Mouse (Mus musculus): ENCODE data around the gene Wdr77. TPM values are rescaled to one million over a fixed set of nuclear protein-coding genes. Genes with fewer than 3 reads are reported as not detected.
"Not testable (repeated sequence)": the region's sequence is repeated elsewhere in the genome, so short reads cannot be mapped to it uniquely, and the experiment has no call there.

The Wdr77 gene
- polyA plus RNA-seq, 1 experiment from 2014 or later, result 154 TPM

DNA sequence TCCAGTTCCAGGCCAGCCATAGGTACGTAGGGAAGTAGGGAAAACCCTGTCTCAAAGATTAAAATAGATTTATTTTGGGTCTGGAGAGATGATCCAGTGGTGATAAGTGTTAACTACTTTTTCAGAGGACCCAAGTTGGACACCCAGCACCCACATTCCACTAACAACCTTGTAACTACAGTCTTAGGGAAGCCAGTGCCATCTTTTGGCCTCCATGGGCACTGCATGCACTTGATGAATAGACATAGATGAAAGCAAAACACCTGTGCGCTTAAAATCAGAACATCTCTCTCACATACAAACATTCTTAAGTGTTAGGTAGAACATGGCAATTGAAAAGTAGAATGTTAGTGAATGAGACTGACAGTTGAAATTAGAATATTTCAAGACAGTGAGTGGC, 1.5 kb downstream of the Wdr77 start:
- 93% methylated on average over 2 of the region's 2 CpGs for WGBS
- Histone ChIP-seq H3K27ac (ENCODE audit: low read depth, low read length) (no peak overlapping the region), H3K9me3 (ENCODE audit: control insufficient read depth, low read length) (no peaks in the 10 kb centered on the region), H3K9ac (ENCODE audit: low read depth, low read length) (no peak overlapping the region; the same call in 1 of the 2 replicates), H3K4me3 (ENCODE audit: low read depth, low read length) (peak overlapping the region; percentile 84), H3K36me3 (ENCODE audit: control insufficient read depth, insufficient read depth, low read length) (peaks cover 41% of the 10 kb centered on the region), H3K27me3 (replicated peaks; ENCODE audit: control insufficient read depth, insufficient read depth, low read length) (no peaks in the 10 kb centered on the region), H3K4me1 (replicated peaks; ENCODE audit: control insufficient read depth, insufficient read depth, low read length) (peaks cover 17% of the 10 kb centered on the region), H3K4me2 (peak overlapping the region; percentile 82)
- DNase-seq (ENCODE audit: low spot score) (no peak), ATAC-seq (replicated peaks; ENCODE audit: low FRiP score) (no peak)

GRCm38 (mm10) chr3:105971831-105972446, 12.8 kb downstream of the Wdr77 start:
- peaks cover 14% of the 10 kb centered on the region; the same call in 1 of the 2 replicates for H3K36me3 ChIP-seq (ENCODE audit: control insufficient read depth, insufficient read depth, low read length)
- no peaks in the 10 kb centered on the region for H3K4me1 ChIP-seq (replicated peaks; ENCODE audit: control insufficient read depth, insufficient read depth, low read length)
- DNase-seq (ENCODE audit: low spot score) (no peak), ATAC-seq (replicated peaks; ENCODE audit: low FRiP score) (no peak)
- H3K9me3 ChIP-seq (ENCODE audit: control insufficient read depth, low read length), result no peaks in the 10 kb centered on the region
- 69% methylated on average over 5 of the region's 5 CpGs for WGBS
- no peak overlapping the region for H3K4me3 ChIP-seq (ENCODE audit: low read depth, low read length)
- no peak overlapping the region for H3K9ac ChIP-seq (ENCODE audit: low read depth, low read length)
- no peaks in the 10 kb centered on the region for H3K27me3 ChIP-seq (replicated peaks; ENCODE audit: control insufficient read depth, insufficient read depth, low read length)
- no peak overlapping the region for H3K27ac ChIP-seq (ENCODE audit: low read depth, low read length)
- H3K4me2 ChIP-seq, result no peak overlapping the region

GRCm38 (mm10) chr3:105973411-105973810, 14.2 kb downstream of the Wdr77 start, which contains the start of gene Ovgp1:
Gene Ovgp1, plus strand, starts transcription at chr3:105973711.
- Histone ChIP-seq H3K9me3 (ENCODE audit: control insufficient read depth, low read length) (no peaks in the 10 kb centered on the region), H3K27me3 (replicated peaks; ENCODE audit: control insufficient read depth, insufficient read depth, low read length) (no peaks in the 10 kb centered on the region), H3K4me1 (replicated peaks; ENCODE audit: control insufficient read depth, insufficient read depth, low read length) (no peaks in the 10 kb centered on the region), H3K9ac (ENCODE audit: low read depth, low read length) (no peak within 1 kb of the TSS), H3K4me3 (ENCODE audit: low read depth, low read length) (no peak within 1 kb of the TSS), H3K36me3 (ENCODE audit: control insufficient read depth, insufficient read depth, low read length) (peaks cover 4% of the 10 kb centered on the region; the same call in 1 of the 2 replicates), H3K4me2 (no peak within 1 kb of the TSS), H3K27ac (ENCODE audit: low read depth, low read length) (no peak within 1 kb of the TSS)
- ATAC-seq (replicated peaks; ENCODE audit: low FRiP score) (no peak), DNase-seq (ENCODE audit: low spot score) (no peak)
- 78% methylated on average over 3 of the region's 3 CpGs for WGBS

GRCm38 (mm10) chr3:105974174-105974573, 15.0 kb downstream of the Wdr77 start:
- Histone ChIP-seq H3K27me3 (replicated peaks; ENCODE audit: control insufficient read depth, insufficient read depth, low read length) (no peaks in the 10 kb centered on the region), H3K36me3 (ENCODE audit: control insufficient read depth, insufficient read depth, low read length) (no peaks in the 10 kb centered on the region), H3K4me3 (ENCODE audit: low read depth, low read length) (no peak overlapping the region), H3K4me1 (replicated peaks; ENCODE audit: control insufficient read depth, insufficient read depth, low read length) (no peaks in the 10 kb centered on the region), H3K4me2 (no peak overlapping the region), H3K9ac (ENCODE audit: low read depth, low read length) (no peak overlapping the region), H3K27ac (ENCODE audit: low read depth, low read length) (no peak overlapping the region), H3K9me3 (ENCODE audit: control insufficient read depth, low read length) (no peaks in the 10 kb centered on the region)
- ATAC-seq (replicated peaks; ENCODE audit: low FRiP score) (no peak), DNase-seq (ENCODE audit: low spot score) (no peak)
- 67% methylated on average over 2 of the region's 2 CpGs for WGBS

DNA sequence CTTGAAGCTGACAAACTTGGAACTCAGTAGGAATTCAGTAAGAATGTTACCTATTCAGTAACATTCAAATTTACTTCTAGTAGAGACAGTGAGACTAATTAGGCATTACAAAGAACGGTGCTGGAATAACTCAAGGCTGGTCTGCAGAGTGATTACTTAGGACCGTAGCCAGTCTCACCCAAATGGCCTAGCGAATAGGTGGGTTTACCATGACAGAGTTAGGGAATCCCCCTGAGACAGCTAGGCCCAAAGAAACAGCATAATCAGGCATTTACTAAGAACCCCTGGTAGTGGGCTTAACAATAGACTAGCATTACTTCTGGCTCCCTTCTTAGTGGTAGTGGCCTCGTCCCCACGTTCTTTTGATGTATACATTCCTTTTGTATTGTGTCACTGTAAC, 30.4 kb downstream of the Wdr77 start:
- not testable (repeated sequence) for H3K4me1 ChIP-seq (replicated peaks; ENCODE audit: control insufficient read depth, insufficient read depth, low read length); H3K36me3 ChIP-seq (ENCODE audit: control insufficient read depth, insufficient read depth, low read length); H3K27ac ChIP-seq (ENCODE audit: low read depth, low read length); H3K4me3 ChIP-seq (ENCODE audit: low read depth, low read length); H3K27me3 ChIP-seq (replicated peaks; ENCODE audit: control insufficient read depth, insufficient read depth, low read length); ATAC-seq (replicated peaks; ENCODE audit: low FRiP score); H3K9ac ChIP-seq (ENCODE audit: low read depth, low read length); H3K4me2 ChIP-seq; H3K9me3 ChIP-seq (ENCODE audit: control insufficient read depth, low read length); DNase-seq (ENCODE audit: low spot score)
- WGBS, result 72% methylated on average over 5 of the region's 5 CpGs

- H3K9ac ChIP-seq (ENCODE audit: low read depth, low read length), result no peak overlapping the region
- no peaks in the 10 kb centered on the region for H3K36me3 ChIP-seq (ENCODE audit: control insufficient read depth, insufficient read depth, low read length)
- no peak overlapping the region for H3K27ac ChIP-seq (ENCODE audit: low read depth, low read length)
- no peak overlapping the region for H3K4me2 ChIP-seq
- DNase-seq (ENCODE audit: low spot score) (no peak), ATAC-seq (replicated peaks; ENCODE audit: low FRiP score) (no peak)
- H3K4me1 ChIP-seq (replicated peaks; ENCODE audit: control insufficient read depth, insufficient read depth, low read length), result no peaks in the 10 kb centered on the region
- WGBS, result 25% methylated on average over 4 of the region's 4 CpGs
- H3K27me3 ChIP-seq (replicated peaks; ENCODE audit: control insufficient read depth, insufficient read depth, low read length), result no peaks in the 10 kb centered on the region
- H3K9me3 ChIP-seq (ENCODE audit: control insufficient read depth, low read length), result no peaks in the 10 kb centered on the region
- no peak overlapping the region for H3K4me3 ChIP-seq (ENCODE audit: low read depth, low read length)
Measured at GRCm38 (mm10) chr3:105991653-105992283, 32.6 kb downstream of the Wdr77 start.

- H3K36me3 ChIP-seq (ENCODE audit: control insufficient read depth, insufficient read depth, low read length), result no peaks in the 10 kb centered on the region
- no peak overlapping the region for H3K4me3 ChIP-seq (ENCODE audit: low read depth, low read length)
- H3K9ac ChIP-seq (ENCODE audit: low read depth, low read length), result no peak overlapping the region
- H3K4me2 ChIP-seq, result no peak overlapping the region
- no peaks in the 10 kb centered on the region for H3K9me3 ChIP-seq (ENCODE audit: control insufficient read depth, low read length)
- no peaks in the 10 kb centered on the region for H3K4me1 ChIP-seq (replicated peaks; ENCODE audit: control insufficient read depth, insufficient read depth, low read length)
- no peak for DNase-seq (ENCODE audit: low spot score)
- no peaks in the 10 kb centered on the region for H3K27me3 ChIP-seq (replicated peaks; ENCODE audit: control insufficient read depth, insufficient read depth, low read length)
- no peak for ATAC-seq (replicated peaks; ENCODE audit: low FRiP score)
- H3K27ac ChIP-seq (ENCODE audit: low read depth, low read length), result no peak overlapping the region
- 45% methylated on average over 2 of the region's 2 CpGs for WGBS
Measured at GRCm38 (mm10) chr3:105994730-105995129, 35.6 kb downstream of the Wdr77 start.

DNA sequence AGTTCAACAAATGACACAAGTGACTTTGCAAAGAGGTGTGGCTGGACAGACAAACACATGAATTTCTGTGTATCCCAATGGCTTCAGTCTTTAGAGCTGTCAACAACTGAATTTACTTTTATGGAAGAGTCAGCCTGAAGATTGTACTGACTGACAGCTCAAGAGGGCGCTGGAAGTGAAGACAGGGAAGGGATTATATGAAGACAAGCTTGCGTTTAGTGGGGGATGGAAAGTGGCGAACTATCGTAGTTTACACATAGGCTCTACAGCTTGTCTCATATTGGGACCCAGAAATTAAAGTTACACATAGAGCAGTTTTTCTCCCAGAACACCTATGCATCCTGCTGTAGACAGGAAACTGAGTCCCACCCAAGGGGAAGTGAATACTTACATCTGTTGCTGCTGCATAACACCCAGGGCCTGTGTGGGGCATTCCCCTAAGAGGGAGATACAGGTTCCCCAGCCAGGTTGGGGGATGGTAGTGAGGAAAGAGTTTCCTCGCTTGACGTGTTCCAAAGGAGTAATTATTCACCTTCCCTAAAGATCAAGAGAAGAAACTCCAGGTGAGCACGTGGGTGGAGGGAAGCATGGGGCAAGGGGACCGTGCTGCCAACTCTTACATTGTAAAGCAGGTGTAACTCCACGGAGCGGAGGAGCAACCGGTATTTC, 41.7 kb downstream of the Wdr77 start:
- no peak for DNase-seq (ENCODE audit: low spot score)
- Histone ChIP-seq H3K9ac (ENCODE audit: low read depth, low read length) (no peak overlapping the region), H3K4me2 (peak overlapping the region; percentile 26), H3K27me3 (replicated peaks; ENCODE audit: control insufficient read depth, insufficient read depth, low read length) (no peaks in the 10 kb centered on the region), H3K4me3 (ENCODE audit: low read depth, low read length) (no peak overlapping the region), H3K27ac (ENCODE audit: low read depth, low read length) (no peak overlapping the region), H3K9me3 (ENCODE audit: control insufficient read depth, low read length) (no peaks in the 10 kb centered on the region), H3K36me3 (ENCODE audit: control insufficient read depth, insufficient read depth, low read length) (no peaks in the 10 kb centered on the region), H3K4me1 (replicated peaks; ENCODE audit: control insufficient read depth, insufficient read depth, low read length) (no peaks in the 10 kb centered on the region)
- WGBS, result 20% methylated on average over 11 of the region's 11 CpGs
- no peak for ATAC-seq (replicated peaks; ENCODE audit: low FRiP score)

Data from liver, embryonic 11.5 days (tissue).